Mouse (Mus musculus) bone marrow macrophage, adult 2 months (primary cell): ENCODE measurements around the gene Rasl11b. TPM values are rescaled to one million over a fixed set of nuclear protein-coding genes. Genes with fewer than 3 reads are reported as not detected.
A peak's percentile ranks its signal among the peaks of the same experiment; 100 is the strongest.

Experiments
- H3K27ac ChIP-seq: 2 replicates; pipeline ENCODE4 v1.5.1; 2012; ENCODE audit warnings: low read depth, low read length; ENCODE audit not compliant: insufficient read depth
- H3K4me1 ChIP-seq: 2 replicates; pipeline ENCODE4 v1.6.1; 2012; ENCODE audit warnings: low read length; ENCODE audit not compliant: control insufficient read depth, insufficient read depth
- H3K4me3 ChIP-seq: 2 replicates; pipeline ENCODE4 v1.5.1; 2012; ENCODE audit warnings: mild to moderate bottlenecking, low read length, moderate library complexity; ENCODE audit not compliant: insufficient read depth
- CTCF ChIP-seq: IDR thresholded peaks from 2 replicates; pipeline ENCODE4 v1.5.1; 2012; ENCODE audit warnings: low read depth, mild to moderate bottlenecking, low read length, moderate library complexity
- POLR2A ChIP-seq: IDR thresholded peaks from 2 replicates; pipeline ENCODE4 v1.6.1; 2012; ENCODE audit warnings: mild to moderate bottlenecking, low read depth, low read length, borderline replicate concordance
- polyA plus RNA-seq: library from polyadenylated mRNA; stranded (reverse); fragments of >200 nt; gene quantifications from 2 replicates; pipeline ENCODE4 v1.2.4, GENCODE M21; 2012; ENCODE audit not compliant: missing spikeins, insufficient read depth, insufficient read length

Rasl11b gene
- polyA plus RNA-seq, 1 experiment = not detected

GRCm38 (mm10) chr5:74195614-74196306, 674 bp downstream of the Rasl11b start:
- Histone ChIP-seq H3K4me1 (no peaks in the 10 kb centered on the region; the same call in 1 of the 2 replicates), H3K27ac (no peak overlapping the region), H3K4me3 (peak overlapping the region; percentile 94)
- TF ChIP-seq POLR2A = no peak
- TF ChIP-seq CTCF = no peak

- no peak overlapping the region for H3K4me3 ChIP-seq
- no peak for TF ChIP-seq CTCF
- no peak for TF ChIP-seq POLR2A
These were observed 1.2 kb downstream of the Rasl11b start for GRCm38 (mm10) chr5:74196307-74196618.

GRCm38 (mm10) chr5:74197541-74198330, 2.6 kb downstream of the Rasl11b start:
- Histone ChIP-seq H3K27ac (no peak overlapping the region), H3K4me1 (no peaks in the 10 kb centered on the region; the same call in 1 of the 2 replicates), H3K4me3 (no peak overlapping the region)
- TF ChIP-seq CTCF = no peak
- no peak for TF ChIP-seq POLR2A

More at GRCm38 (mm10) chr5:74196307-74196618, 1.2 kb downstream of the Rasl11b start:
- Histone ChIP-seq H3K27ac (no peak overlapping the region), H3K4me1 (no peaks in the 10 kb centered on the region; the same call in 1 of the 2 replicates)

- no peaks in the 10 kb centered on the region; the same call in 1 of the 2 replicates for H3K4me1 ChIP-seq
- H3K4me3 ChIP-seq = no peak overlapping the region
- no peak overlapping the region for H3K27ac ChIP-seq
- no peak for TF ChIP-seq POLR2A
- no peak for TF ChIP-seq CTCF
These were observed 3.4 kb downstream of the Rasl11b start for GRCm38 (mm10) chr5:74198446-74198845.

- H3K4me3 ChIP-seq = no peak overlapping the region
- TF ChIP-seq CTCF = no peak
- no peak for TF ChIP-seq POLR2A
These were observed 4.7 kb downstream of the Rasl11b start for GRCm38 (mm10) chr5:74199793-74200192.

GRCm38 (mm10) chr5:74200481-74200880, 5.4 kb downstream of the Rasl11b start:
- H3K27ac ChIP-seq = no peak overlapping the region
- TF ChIP-seq CTCF = no peak
- TF ChIP-seq POLR2A = no peak
- H3K4me1 ChIP-seq = no peaks in the 10 kb centered on the region; the same call in 1 of the 2 replicates
- H3K4me3 ChIP-seq = no peak overlapping the region

More at GRCm38 (mm10) chr5:74199793-74200192, 4.7 kb downstream of the Rasl11b start:
- no peak overlapping the region for H3K27ac ChIP-seq
- no peaks in the 10 kb centered on the region; the same call in 1 of the 2 replicates for H3K4me1 ChIP-seq

GRCm38 (mm10) chr5:74201570-74202357, 6.7 kb downstream of the Rasl11b start:
- TF ChIP-seq POLR2A = no peak
- no peak overlapping the region for H3K4me3 ChIP-seq
- no peak overlapping the region for H3K27ac ChIP-seq
- no peaks in the 10 kb centered on the region for H3K4me1 ChIP-seq

- H3K27ac ChIP-seq = no peak overlapping the region
- no peaks in the 10 kb centered on the region for H3K4me1 ChIP-seq
- TF ChIP-seq POLR2A (no peak), CTCF (no peak)
- H3K4me3 ChIP-seq = no peak overlapping the region
These were observed 7.4 kb downstream of the Rasl11b start for GRCm38 (mm10) chr5:74202515-74202914.

- Histone ChIP-seq H3K27ac (no peak overlapping the region), H3K4me1 (no peaks in the 10 kb centered on the region), H3K4me3 (no peak overlapping the region)
- no peak for TF ChIP-seq CTCF
- TF ChIP-seq POLR2A = no peak
These were observed 9.4 kb downstream of the Rasl11b start for GRCm38 (mm10) chr5:74204465-74204864.

- Histone ChIP-seq H3K4me1 (no peaks in the 10 kb centered on the region), H3K4me3 (no peak overlapping the region), H3K27ac (no peak overlapping the region)
- TF ChIP-seq CTCF (no peak), POLR2A (no peak)
These were observed 10.4 kb downstream of the Rasl11b start for GRCm38 (mm10) chr5:74205509-74205908.
